ENCODE assay signal across 7 mouse cellular contexts in genomic region chr3:122620285-122620931, GRCm38 (mm10). TPM values are rescaled to one million over a fixed set of nuclear protein-coding genes. Genes with fewer than 3 reads are reported as not detected.
DNase-seq lines count a peak whose midpoint lies in the region; ATAC-seq lines count a peak whose summit lies in the region.

No protein-coding gene starts in this region.

- DNase-seq in NIH3T3 (ENCODE audit: low read depth), result peak; percentile 66
- DNase-seq in cerebellum, adult 9-11 months, result peak; percentile 19
- DNase-seq in frontal cortex, postnatal 36 days (ENCODE audit: low spot score in 2 of 2), result peak; percentile 50 to 66
- peak; percentile 53 to 82 for DNase-seq in left cerebral cortex, postnatal 10 days (ENCODE audit: extremely low spot score in 1 of 2, low spot score in 2 of 2)
- peak; percentile 20 for DNase-seq in skeletal muscle tissue, adult 2 months (ENCODE audit: low read depth, low spot score)

- peaks cover 15% of the 10 kb centered on the region for H3K4me1 ChIP-seq in intestine, embryonic 15.5 days (replicated peaks)

- under 1% methylated on average over 21 of the region's 21 CpGs for WGBS in intestine, embryonic 15.5 days

- H3K36me3 ChIP-seq in intestine, embryonic 15.5 days, result no peaks in the 10 kb centered on the region

- intact Hi-C loops in left cerebral cortex, postnatal 10 days (cut with DNase I), result no loop called here

- H3K27ac ChIP-seq in intestine, embryonic 15.5 days, result peak overlapping the region; percentile 98

- H3K9ac ChIP-seq in intestine, embryonic 15.5 days, result peak overlapping the region; percentile 98

- H3K4me3 ChIP-seq in intestine, embryonic 15.5 days (replicated peaks), result peak overlapping the region; percentile 98

- ATAC-seq in intestine, embryonic 15.5 days, result peak; percentile 60
- peak; percentile 47 for ATAC-seq in megakaryocyte progenitor cell, adult 5-6 weeks (replicated peaks; ENCODE audit: poor library complexity)

- H3K27me3 ChIP-seq in intestine, embryonic 15.5 days (replicated peaks), result no peaks in the 10 kb centered on the region

- H3K4me2 ChIP-seq in intestine, embryonic 15.5 days (replicated peaks), result peak overlapping the region; percentile 91

- H3K9me3 ChIP-seq in intestine, embryonic 15.5 days, result no peaks in the 10 kb centered on the region

RNA-seq across cellular contexts. Expression of gene Fnbp1l, which starts 0.9 kb away (rescaled TPM):
- 40.0 and 43.1 TPM in 2 replicates for polyA plus RNA-seq in intestine, embryonic 15.5 days (2015; fragmentation: Nextera tagmentation; extraction: Ambion mirVana)
- total RNA-seq in left cerebral cortex, postnatal 10 days (2021), result 100 to 1,000 TPM; 248 to 269 TPM
- 9.0 and 13.4 TPM in 2 replicates for total RNA-seq in megakaryocyte progenitor cell, adult 5-6 weeks (2015)
- total RNA-seq in megakaryocyte progenitor cell, adult 5-6 weeks (2017), result 11.0 and 12.7 TPM in 2 replicates

Comparison
In these comparisons a context has a peak if more than half of its experiments do, and no peak if none do; other contexts are left out.
1. Peak in every context shown above with its lines: DNase-seq, ATAC-seq, H3K4me3 ChIP-seq and H3K27ac ChIP-seq.
2. RNA of gene Fnbp1l, which starts 0.9 kb away (total RNA-seq): 248 to 269 TPM in left cerebral cortex, postnatal 10 days; 9.0 to 13.4 TPM in megakaryocyte progenitor cell, adult 5-6 weeks; every median in the first group is over 10 times any median in the second.